Mouse (Mus musculus): ENCODE measurements around the gene Stk39. TPM values are rescaled to one million over a fixed set of nuclear protein-coding genes. Genes with fewer than 3 reads are reported as not detected.
"Not testable (repeated sequence)": the region's sequence is repeated elsewhere in the genome, so short reads cannot be mapped to it uniquely, and the experiment has no call there.

Stk39 gene
- total RNA-seq, 2 experiments from 2014 or later: 1.3 to 3.2 TPM

DNA sequence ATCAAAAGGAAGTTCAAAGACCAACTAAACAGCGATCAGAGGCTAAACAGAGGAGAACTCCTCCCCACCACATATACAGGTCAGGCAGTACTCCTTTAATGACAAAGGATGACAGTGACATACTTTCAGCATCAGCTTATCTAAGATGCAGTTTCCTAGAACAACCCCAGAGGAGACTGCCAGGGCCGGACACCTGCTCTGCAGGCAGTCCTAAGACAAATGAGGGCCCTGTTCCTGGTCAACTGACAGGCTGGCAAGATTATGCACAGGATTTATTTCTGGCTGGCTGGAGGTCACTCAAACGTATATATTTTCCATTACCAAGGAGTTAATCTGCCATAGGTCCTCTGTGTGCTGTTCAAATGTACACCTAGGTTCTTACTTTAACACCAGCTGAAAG is 225.8 kb downstream of the Stk39 start:
- no peak for ATAC-seq (replicated peaks; ENCODE audit: poor library complexity)

DNA sequence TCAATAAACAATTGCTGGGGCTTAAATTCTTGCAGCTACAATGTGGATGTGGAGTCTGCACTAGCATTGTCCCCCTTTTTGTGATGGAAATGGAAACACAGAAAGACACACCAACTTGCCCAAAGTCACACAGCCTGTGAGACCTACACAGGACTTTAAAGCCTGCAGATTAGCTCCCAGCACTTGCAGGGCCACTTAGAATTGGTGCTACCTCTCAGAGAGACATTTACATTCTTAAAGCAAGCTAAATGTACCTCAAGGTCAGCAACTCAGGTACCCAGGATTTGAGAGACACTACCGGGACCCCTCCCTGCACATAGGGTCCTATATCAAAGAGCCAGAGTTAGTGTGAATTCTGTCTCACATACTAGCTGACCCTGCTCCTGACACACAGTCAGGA is 227.5 kb downstream of the Stk39 start:
- ATAC-seq (replicated peaks; ENCODE audit: poor library complexity): no peak

DNA sequence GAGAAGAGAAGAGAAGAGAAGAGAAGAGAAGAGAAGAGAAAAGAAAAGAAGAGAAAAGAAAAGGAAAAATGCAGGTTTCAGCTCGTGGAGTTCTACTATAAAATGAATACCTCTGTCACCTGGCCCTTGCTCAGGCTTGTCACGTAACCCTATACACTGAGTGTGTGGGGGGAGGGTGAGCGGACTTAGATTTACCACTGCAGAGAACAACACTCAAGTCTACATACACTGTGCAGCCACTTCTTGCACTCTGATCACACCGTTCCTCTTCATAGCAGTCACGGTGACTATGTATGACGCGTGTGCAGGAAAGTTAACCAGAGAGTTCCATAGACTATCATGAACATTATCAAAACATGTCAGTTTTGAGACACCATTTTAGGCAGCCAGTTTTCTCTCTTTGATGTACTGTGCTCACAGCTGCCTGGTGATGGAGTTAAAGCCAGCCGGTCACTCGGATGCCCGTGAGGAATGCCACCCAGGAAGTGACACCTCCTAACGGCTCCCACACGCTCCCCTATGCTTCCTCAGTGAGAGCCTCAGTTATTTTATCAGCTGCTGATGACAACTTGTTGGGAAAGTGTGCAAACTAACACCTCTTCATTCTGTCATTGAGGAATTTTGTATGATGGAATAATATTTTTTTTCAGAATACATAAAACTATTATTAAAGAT is 228.1 kb downstream of the Stk39 start:
- no peak for ATAC-seq (replicated peaks; ENCODE audit: poor library complexity)

DNA sequence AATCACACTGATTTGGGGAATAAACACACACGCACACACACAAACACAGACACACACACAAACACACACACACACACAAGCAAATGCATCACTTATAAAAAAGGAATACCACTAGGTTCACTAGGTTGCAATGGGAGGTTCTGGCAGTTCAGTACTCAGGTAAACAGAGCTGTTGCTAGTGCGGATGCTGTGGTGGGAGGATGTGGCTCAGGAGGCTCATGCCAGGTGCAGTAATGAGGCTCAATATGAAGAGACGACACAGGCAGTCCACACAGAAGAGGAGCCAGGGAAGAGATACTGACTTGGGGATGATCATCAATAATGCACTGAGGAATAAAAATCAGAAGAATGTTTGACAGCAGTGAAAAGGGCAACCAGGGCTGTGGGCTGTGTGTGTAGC is 228.8 kb downstream of the Stk39 start:
- no peak for ATAC-seq (replicated peaks; ENCODE audit: poor library complexity)

DNA sequence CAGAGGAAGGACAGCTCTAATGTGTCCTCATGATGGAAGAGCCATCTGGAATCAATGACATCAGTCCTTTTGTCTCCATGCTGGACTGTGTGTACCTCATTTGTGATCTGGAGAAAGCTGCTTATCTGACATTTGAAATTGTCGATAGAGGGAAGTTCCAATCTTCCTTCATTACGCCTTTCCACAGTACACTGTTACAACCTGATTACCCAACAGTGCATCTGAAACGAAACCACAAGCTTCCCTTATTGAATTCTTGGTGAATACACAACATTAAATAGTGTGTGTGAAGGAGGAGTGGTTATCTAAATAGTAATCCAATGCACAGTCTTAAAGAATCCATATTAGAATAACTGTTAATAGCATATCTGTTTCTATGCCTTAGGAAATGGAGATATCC is 230.0 kb downstream of the Stk39 start:
- peak; percentile 89 for ATAC-seq (replicated peaks; ENCODE audit: poor library complexity)

DNA sequence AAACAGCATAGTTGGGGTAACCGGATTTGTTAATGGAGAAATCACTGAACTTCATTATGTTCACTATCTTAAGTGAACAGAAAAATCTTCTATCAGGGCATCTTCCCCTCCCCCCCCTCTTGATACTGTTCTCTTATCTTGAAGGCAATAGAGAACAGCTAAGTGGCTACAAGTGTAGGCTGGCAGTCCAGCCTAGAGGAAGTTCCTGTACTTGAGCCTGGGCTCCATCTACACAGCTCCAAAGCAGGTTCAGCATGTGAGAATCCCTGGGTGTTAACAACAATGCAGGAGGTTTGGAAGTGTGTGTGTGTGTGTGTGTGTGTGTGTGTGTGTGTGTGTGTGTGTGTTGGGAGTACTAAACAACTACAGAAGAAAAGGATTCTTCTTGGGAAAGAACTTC is 230.4 kb downstream of the Stk39 start:
- peak; percentile 64 for ATAC-seq (replicated peaks; ENCODE audit: poor library complexity)

DNA sequence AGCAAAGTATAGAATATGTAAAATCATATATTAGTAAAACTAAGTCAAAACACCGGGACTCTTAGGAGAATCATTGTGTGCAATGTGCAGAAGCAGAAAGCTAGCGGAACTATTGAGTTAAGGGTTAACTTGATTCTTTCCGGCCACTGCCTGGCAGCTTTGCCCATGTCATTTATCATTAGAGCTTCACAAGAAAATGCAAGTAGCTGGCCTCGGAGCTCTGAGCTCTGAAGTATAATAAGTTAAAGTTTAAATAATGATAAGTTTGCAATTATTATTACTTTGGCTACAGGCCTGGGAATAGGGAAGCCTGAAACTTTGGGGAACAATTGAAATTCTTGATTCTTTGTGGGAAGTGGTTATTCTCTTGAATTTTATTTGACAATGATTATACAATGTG is 232.7 kb downstream of the Stk39 start:
- ATAC-seq (replicated peaks; ENCODE audit: poor library complexity): not testable (repeated sequence)

DNA sequence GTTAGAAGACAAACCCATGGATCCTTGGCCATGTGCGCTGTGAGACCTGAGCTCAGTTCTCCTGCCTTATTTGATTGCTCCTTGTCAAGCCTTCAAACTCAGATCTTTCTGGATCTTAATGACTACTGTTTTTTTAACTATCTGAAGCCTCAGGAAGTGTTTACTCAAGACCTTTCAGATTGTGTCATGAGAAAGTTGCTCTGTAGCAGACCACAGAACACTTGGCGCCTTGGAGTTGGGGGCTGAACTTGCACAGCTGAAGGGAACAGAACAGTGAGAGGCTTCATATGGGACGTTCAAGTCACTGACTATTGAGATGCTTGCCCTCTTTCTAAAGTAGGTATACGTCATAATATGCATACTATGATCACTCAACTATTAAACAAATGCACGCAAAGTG is 239.1 kb downstream of the Stk39 start:
- ATAC-seq (replicated peaks; ENCODE audit: poor library complexity): peak; percentile 90

DNA sequence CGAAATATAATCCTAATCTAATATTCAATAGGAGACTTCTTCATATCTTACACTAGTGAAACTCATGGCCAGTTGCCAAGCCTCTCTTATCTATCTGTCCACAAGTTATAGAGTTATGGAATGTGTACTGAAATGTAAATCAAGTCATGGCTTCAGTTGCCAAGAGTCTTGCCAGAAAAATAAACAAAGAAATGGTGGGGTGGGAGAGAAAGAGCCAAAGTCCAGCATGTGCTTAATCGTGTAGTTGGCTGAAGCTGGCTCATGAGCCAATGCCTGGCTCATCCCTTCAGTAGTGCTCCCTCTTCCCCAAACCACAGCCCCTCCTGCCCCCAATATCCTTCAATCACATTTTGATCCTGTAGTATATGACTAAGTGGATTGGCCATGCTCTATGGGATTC is 242.2 kb downstream of the Stk39 start:
- ATAC-seq (replicated peaks; ENCODE audit: poor library complexity): no peak

DNA sequence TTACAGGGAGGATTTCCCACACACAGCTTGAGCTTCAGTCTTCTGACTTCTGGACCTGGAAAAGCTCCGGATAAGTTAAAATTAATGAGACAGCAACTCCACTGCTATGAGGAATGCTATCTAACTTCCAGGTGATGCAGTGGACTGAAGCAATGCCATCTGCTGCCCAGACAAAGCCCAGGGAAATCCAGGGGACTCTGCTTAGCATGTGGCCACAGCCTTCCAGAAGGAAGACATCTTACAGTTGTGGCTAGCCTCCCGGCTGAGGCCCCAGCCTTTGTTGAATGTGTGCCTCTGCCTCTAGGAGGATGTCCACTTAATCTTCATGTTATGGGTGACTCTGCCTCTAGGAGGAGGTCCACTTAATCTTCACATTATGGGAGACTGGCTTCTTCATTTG is 243.0 kb downstream of the Stk39 start:
- no peak for ATAC-seq (replicated peaks; ENCODE audit: poor library complexity)

DNA sequence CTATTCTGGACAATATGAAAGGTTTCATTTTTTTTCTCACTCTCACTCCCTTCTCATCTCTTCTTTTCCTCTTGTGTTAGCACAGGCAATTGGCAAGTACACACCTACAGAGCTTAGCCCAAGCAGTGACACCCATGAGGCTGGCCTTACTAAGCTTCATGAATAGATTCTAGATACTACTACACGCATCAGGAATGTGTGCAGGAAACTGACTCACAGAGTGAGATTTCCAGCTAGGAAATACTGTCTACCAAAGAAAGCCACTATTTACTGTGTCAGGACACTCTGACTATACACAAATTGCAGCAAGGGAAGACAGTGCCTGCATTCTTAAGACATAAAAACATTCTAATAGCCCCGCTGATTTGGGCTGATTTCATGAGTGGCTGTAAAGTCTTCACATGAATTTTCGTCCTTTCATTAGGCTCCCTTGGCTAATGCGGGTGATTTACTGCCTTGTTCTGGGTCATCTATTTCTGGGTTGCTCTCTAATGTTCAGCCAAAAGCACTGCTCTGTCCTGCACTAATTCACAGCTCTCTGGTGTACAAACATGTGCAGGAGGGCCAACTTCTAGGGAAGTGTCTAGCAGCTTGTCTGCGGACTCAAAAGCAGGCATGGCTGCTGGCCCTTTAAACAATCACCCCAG is 249.7 kb downstream of the Stk39 start:
- ATAC-seq (replicated peaks; ENCODE audit: poor library complexity): no peak

DNA sequence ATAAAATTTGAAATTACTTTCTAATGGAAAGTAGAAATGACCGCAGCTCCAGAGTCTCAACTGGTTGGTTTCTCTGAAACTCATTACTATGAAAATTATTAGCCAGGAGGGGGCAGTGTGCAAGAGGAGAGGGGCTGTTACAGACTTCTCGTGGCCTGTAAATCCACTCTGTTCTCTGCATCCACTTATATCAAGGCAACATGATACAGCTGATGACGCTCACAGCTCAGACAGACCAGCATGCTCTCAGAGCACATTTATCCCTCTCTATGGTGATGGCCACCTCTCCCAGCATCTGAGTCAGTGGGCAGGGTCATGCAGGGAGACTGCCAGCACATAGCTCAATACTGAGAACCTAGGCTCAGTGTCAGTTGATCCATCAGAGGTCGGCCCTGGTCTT is 250.8 kb downstream of the Stk39 start:
- peak; percentile 58; the same call in 1 of the 2 replicates for ATAC-seq (replicated peaks; ENCODE audit: poor library complexity)

DNA sequence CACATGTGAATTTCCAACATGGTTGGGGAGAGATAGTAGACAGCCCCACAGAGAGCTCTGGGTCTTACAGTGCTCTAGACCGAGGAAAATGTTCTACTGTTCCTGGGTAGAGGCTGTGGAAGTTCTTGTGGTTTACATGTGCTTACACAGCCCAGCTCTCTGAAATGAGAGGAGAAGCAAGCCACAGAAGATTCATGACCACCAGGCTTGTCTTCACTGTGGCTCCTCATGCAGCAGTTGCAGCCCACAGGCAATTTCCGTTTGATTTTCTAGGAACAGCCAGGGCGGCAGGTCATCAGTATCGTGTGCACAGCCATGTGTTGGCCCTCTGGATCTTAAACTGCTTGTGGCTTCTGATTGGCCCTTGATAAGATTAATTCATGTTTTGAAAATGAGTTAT is 252.2 kb downstream of the Stk39 start:
- peak; percentile 65 for ATAC-seq (replicated peaks; ENCODE audit: poor library complexity)

DNA sequence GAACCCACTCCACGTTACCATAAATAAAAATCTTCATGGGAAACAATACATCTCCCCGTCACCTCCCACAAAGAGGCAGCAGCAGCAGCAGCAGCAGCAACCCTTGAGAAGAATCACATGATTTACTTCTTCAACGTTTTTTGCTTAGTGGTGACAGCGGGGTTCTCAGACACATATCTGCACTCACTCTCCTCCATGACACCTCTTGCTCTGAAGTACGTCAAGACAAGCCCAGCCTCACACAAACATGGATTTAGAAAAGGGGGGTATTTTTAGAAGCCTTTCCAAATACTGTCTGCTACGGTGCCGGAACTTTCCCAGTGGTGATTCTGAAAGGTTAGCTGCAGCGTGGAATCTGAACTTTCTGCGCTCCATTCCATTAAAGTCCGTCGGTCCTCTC is 256.9 kb downstream of the Stk39 start:
- ATAC-seq (replicated peaks; ENCODE audit: poor library complexity): no peak

DNA sequence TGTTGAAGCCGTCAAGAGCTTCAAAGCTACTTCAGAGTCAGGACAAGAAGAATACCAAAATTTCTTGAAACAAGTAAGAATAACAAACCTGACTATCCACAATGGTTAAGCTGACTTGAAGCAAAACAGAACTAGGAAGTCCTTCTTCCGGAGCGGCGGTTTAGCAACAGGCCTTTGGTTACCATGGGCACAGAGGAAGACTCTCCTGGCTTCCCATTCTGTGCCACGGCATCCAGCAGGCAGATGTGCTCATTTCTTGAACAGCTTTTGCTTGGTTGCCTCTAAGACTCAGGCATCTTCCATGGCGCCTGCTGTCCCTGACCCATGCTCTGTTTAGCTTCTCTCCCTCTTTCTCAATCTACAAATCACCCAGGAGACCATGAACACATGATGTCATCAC is 257.7 kb downstream of the Stk39 start:
- ATAC-seq (replicated peaks; ENCODE audit: poor library complexity): peak; percentile 93

DNA sequence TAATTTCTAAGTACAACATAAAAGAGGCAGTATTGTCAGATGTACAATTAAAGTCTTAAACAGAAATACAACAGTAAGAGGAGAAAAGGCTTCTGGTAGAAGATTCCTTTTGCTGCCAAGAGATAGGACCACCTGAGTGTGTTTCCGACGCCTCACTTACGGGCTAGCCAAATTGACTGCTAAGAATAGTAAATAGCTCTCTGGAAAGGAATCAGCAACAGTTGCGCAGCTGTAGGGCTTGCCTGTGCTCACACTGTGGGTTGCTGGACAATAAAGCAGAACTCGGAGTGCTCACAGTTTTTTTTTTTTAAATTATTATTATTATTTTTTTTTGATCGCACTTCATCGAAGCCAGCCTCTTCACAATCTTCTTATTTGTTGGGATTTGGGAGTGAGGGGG is 260.6 kb downstream of the Stk39 start:
- ATAC-seq (replicated peaks; ENCODE audit: poor library complexity): no peak

DNA sequence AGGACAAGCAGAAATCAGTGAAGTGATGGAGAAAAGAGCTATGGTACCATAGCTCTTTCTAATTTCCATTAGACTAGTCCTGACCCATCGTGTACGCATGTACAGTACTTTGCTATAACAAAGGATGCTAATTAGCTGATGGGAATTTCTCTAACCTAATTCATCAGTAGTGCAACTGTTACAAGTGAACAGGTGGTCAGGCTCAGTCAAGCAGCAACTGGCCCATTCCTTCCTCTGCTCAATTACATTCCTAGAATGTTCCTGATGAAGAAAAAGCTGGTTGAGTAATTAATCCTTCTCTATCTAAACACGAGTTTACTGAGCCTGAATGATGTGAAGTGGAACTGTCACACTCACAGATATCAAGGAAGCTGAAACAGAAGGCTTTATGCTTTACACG is 275.8 kb downstream of the Stk39 start:
- no peak for ATAC-seq (replicated peaks; ENCODE audit: poor library complexity)

DNA sequence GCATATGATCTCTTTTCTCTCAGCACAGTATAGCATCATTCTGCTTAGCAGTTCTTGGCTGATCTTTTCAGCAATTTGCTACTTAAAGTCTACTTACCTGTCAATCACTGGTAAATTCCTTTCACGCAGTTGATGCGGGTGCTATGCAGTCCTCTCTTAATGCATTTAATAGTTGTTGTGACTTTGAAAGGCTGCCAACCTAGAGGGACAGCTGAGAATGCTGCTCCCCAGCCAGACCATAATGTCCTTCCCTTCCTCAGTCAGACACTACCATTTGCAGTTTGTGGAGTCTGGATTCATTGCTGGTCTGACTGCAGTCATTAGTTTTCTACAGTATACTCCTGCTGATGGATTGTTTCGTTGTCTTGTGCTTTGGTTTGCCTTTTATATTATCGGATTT is 277.6 kb downstream of the Stk39 start:
- no peak for ATAC-seq (replicated peaks; ENCODE audit: poor library complexity)

DNA sequence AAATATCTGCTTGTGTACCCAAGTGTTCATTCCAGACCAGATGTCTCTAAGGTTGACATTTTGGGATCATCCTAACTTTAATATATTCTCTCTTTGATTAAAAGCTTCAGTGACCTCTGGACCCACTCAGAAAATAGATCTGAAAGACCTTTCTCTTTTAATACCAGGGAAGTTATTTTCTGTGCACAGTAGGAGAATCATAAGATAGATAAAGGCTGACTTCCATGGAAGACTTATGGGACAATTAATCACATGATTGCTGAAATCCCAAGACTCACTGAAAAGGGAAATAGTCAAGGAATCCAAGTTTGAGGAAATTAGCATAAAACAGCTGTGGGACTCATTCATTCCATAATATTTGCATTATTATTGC is 278.6 kb downstream of the Stk39 start:
- ATAC-seq (replicated peaks; ENCODE audit: poor library complexity): no peak

DNA sequence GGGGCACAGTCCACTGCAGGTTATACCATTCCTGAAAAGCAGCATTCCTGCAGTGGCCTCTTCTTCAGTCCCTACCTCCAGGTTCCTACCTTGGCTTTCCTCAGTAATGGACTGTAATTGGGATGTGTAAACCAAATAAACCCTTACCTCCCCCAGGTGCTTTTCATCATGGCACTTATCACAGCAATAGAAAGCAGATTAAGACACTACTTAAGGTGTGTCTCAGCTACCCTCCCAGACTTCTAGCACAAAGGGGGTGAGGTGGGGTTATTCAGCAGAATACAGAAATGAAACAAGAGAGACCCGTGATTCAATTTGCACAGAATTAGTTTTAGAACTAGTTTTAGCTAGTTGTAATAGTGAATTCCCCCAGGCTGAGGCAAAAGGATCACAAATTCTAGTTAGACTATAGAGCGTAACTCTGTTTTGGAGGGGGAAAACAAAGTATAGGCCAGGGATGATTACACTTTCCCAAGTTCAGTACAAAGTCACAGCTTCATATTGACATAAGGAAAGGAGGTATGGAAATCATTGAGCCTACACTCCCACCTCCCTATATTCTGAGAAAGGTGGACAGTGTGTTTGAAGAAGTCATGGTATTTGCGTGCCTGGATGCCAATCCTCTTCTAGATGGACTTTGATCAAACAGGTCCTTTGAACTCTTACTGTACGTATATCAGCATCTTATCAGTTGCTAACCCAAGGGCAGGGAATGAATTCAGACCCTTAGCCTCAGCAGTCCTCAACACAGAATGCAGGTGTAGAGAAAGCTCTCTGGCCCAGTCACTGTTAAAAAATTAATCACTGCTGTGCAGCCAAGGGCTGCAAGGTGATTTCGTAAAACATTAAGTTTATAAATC is 279.2 kb downstream of the Stk39 start:
- no peak for ATAC-seq (replicated peaks; ENCODE audit: poor library complexity)

DNA sequence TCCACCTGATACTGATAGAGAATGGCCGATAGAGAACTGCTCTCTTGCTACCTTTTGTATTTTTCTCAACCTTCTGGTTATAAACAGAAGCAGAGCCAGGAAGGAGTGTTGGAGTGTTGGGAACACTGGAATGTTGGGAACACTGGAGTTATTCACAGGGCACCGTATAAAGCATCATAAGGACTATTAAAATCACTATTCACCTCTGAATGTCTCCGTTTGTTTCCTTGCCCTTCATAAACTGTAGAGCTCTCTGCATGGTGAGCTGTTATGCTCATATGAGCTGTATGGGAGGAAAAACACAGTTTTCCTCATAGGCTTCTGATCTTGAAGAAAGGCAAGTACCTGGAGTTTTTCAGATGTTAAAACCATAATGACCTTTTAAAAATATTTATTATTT is 295.6 kb downstream of the Stk39 start:
- ATAC-seq (replicated peaks; ENCODE audit: poor library complexity): no peak

DNA sequence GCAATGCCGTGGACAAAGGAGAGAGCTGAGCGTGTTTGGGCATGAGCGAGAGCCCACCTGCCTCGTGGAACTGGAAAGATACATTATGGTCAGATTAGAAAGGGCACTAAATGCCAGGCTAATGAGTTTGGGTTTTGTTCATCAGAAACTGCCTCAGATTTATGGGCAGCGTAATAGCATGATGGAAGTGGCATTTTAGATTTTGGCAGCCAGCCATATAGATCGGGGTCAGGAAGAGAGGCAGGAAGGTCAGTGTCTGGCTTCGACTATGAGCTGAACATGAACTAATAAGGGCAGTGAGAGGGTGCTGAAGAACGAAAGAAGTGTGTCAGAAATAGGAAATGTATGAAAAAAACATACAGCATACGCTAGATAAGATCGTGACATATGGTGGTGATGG is 300.8 kb downstream of the Stk39 start:
- no peak for ATAC-seq (replicated peaks; ENCODE audit: poor library complexity)

Measured in megakaryocyte progenitor cell, adult 5-6 weeks (primary cell).